Comparison of ENCODE assay signal across 7 mouse cellular contexts in genomic region chr2:160452239-160452530, GRCm38 (mm10).
DNase-seq lines count a peak whose midpoint lies in the region; ATAC-seq lines count a peak whose summit lies in the region.

No protein-coding gene starts in this region.

- peak overlapping the region; percentile 83 for H3K4me2 ChIP-seq in lung, embryonic 16.5 days (ENCODE audit: low read depth, low read length)
- peak overlapping the region; percentile 73 for H3K4me2 ChIP-seq in forebrain, embryonic 15.5 days (replicated peaks)
- peak overlapping the region; percentile 75 for H3K4me2 ChIP-seq in limb, embryonic 13.5 days (replicated peaks)
- peak overlapping the region; percentile 76 for H3K4me2 ChIP-seq in stomach, embryonic 16.5 days (ENCODE audit: low read depth, low read length)

- H3K4me1 ChIP-seq in lung, embryonic 16.5 days (replicated peaks; ENCODE audit: control insufficient read depth, insufficient read depth, low read length) = peaks cover 12% of the 10 kb centered on the region
- H3K4me1 ChIP-seq in forebrain, embryonic 15.5 days = peaks cover 18% of the 10 kb centered on the region
- H3K4me1 ChIP-seq in limb, embryonic 13.5 days = peaks cover 22% of the 10 kb centered on the region
- H3K4me1 ChIP-seq in stomach, embryonic 16.5 days (ENCODE audit: control insufficient read depth, insufficient read depth, low read length) = no peaks in the 10 kb centered on the region

- H3K4me3 ChIP-seq in lung, embryonic 16.5 days (ENCODE audit: low read length) = peak overlapping the region; percentile 51
- H3K4me3 ChIP-seq in forebrain, embryonic 15.5 days = peak overlapping the region; percentile 42
- H3K4me3 ChIP-seq in limb, embryonic 13.5 days = peak overlapping the region; percentile 46
- H3K4me3 ChIP-seq in stomach, embryonic 16.5 days (replicated peaks; ENCODE audit: low read length) = peak overlapping the region; percentile 45; the same call in 1 of the 2 replicates

- no peak for DNase-seq in lung, postnatal 10 days
- no peak for DNase-seq in yolk sac, embryonic 10.5 days (ENCODE audit: low spot score)
- no peak for DNase-seq in urinary bladder, postnatal 14 days (ENCODE audit: low spot score)

- H3K9me3 ChIP-seq in lung, embryonic 16.5 days (ENCODE audit: control insufficient read depth, low read length) = no peaks in the 10 kb centered on the region
- no peaks in the 10 kb centered on the region for H3K9me3 ChIP-seq in forebrain, embryonic 15.5 days
- no peaks in the 10 kb centered on the region for H3K9me3 ChIP-seq in limb, embryonic 13.5 days
- no peaks in the 10 kb centered on the region for H3K9me3 ChIP-seq in stomach, embryonic 16.5 days (replicated peaks; ENCODE audit: control insufficient read depth, low read length)

- ATAC-seq in lung, embryonic 16.5 days (ENCODE audit: low read depth) = no peak
- no peak for ATAC-seq in forebrain, embryonic 15.5 days (replicated peaks)
- ATAC-seq in limb, embryonic 13.5 days (ENCODE audit: low FRiP score, low read depth) = no peak
- no peak for ATAC-seq in stomach, embryonic 16.5 days (ENCODE audit: insufficient read depth, low FRiP score)

- H3K9ac ChIP-seq in lung, embryonic 16.5 days (ENCODE audit: low read length) = no peak overlapping the region
- H3K9ac ChIP-seq in forebrain, embryonic 15.5 days (replicated peaks) = peak overlapping the region; percentile 41
- peak overlapping the region; percentile 67; the same call in 1 of the 2 replicates for H3K9ac ChIP-seq in limb, embryonic 13.5 days
- peak overlapping the region; percentile 62; the same call in 1 of the 2 replicates for H3K9ac ChIP-seq in stomach, embryonic 16.5 days (ENCODE audit: low read length)

- H3K27ac ChIP-seq in lung, embryonic 16.5 days (ENCODE audit: low read length) = 0 out of 2 replicates have a peak overlapping the region, but pooled peaks have one; percentile 81
- H3K27ac ChIP-seq in forebrain, embryonic 15.5 days (replicated peaks) = peak overlapping the region; percentile 70
- peak overlapping the region; percentile 87 for H3K27ac ChIP-seq in limb, embryonic 13.5 days
- H3K27ac ChIP-seq in stomach, embryonic 16.5 days (ENCODE audit: low read length) = no peak overlapping the region

- H3K27me3 ChIP-seq in lung, embryonic 16.5 days (ENCODE audit: control insufficient read depth, insufficient read depth, low read depth, low read length) = no peaks in the 10 kb centered on the region
- H3K27me3 ChIP-seq in forebrain, embryonic 15.5 days = peaks cover 3% of the 10 kb centered on the region; the same call in 1 of the 2 replicates
- peaks cover 13% of the 10 kb centered on the region for H3K27me3 ChIP-seq in limb, embryonic 13.5 days
- H3K27me3 ChIP-seq in stomach, embryonic 16.5 days (ENCODE audit: control insufficient read depth, insufficient read depth, low read length) = no peaks in the 10 kb centered on the region

- no peaks in the 10 kb centered on the region for H3K36me3 ChIP-seq in lung, embryonic 16.5 days (ENCODE audit: control insufficient read depth, insufficient read depth, low read length)
- H3K36me3 ChIP-seq in forebrain, embryonic 15.5 days = no peaks in the 10 kb centered on the region
- no peaks in the 10 kb centered on the region for H3K36me3 ChIP-seq in limb, embryonic 13.5 days
- H3K36me3 ChIP-seq in stomach, embryonic 16.5 days (ENCODE audit: control insufficient read depth, insufficient read depth, low read length) = no peaks in the 10 kb centered on the region

- WGBS in lung, embryonic 16.5 days = 25% methylated on average over 6 of the region's 6 CpGs
- 10% methylated on average over 6 of the region's 6 CpGs for WGBS in forebrain, embryonic 15.5 days
- 27% methylated on average over 6 of the region's 6 CpGs for WGBS in limb, embryonic 13.5 days
- 30% methylated on average over 6 of the region's 6 CpGs for WGBS in stomach, embryonic 16.5 days
